Mouse (Mus musculus) G1E (cell line): ENCODE results near the gene Pkp4. TPM values are rescaled to one million over a fixed set of nuclear protein-coding genes. Genes with fewer than 3 reads are reported as not detected.

Experiments used
- ATAC-seq: 2 replicates; pipeline ENCODE4 v1.8.0; 2016; ENCODE audit warnings: mild to moderate bottlenecking; ENCODE audit not compliant: insufficient number of reproducible peaks, poor library complexity, low FRiP score, severe bottlenecking; ENCODE audit errors: extremely low read depth
- DNase-seq: peaks from one replicate; pipeline ENCODE4 v3.0.0; 2012; ENCODE audit warnings: low spot score
- H3K27me3 ChIP-seq: 2 replicates; pipeline ENCODE4 v1.6.1; 2012; ENCODE audit warnings: mild to moderate bottlenecking, low read length, inconsistent platforms; ENCODE audit not compliant: insufficient read depth
- H3K36me3 ChIP-seq: replicated peaks from 2 replicates; pipeline ENCODE3; 2012; ENCODE audit warnings: mild to moderate bottlenecking, inconsistent platforms
- H3K4me1 ChIP-seq: 2 replicates; pipeline ENCODE4 v1.6.1; 2012; ENCODE audit warnings: low read depth, low read length, inconsistent platforms, mixed read lengths; ENCODE audit not compliant: insufficient read depth
- H3K4me3 ChIP-seq: 2 replicates; pipeline ENCODE4 v1.5.1; 2012; ENCODE audit warnings: low read depth, mild to moderate bottlenecking, inconsistent platforms, low read length, moderate library complexity, mixed read lengths
- H3K9me3 ChIP-seq: replicated peaks from 2 replicates; pipeline ENCODE4 v1.6.1; 2012; ENCODE audit warnings: inconsistent platforms
- CTCF ChIP-seq: IDR thresholded peaks from 2 replicates; pipeline ENCODE4 v1.5.1; 2012; ENCODE audit warnings: low read depth, low read length, inconsistent platforms, mixed read lengths
- GATA1 ChIP-seq: IDR thresholded peaks from 2 replicates; pipeline ENCODE4 v1.6.1; 2012; ENCODE audit warnings: borderline replicate concordance, low read length, inconsistent platforms, mixed read lengths
- GATA2 ChIP-seq: IDR thresholded peaks from 2 replicates; pipeline ENCODE4 v1.6.1; 2012; ENCODE audit warnings: low read depth, low read length, inconsistent platforms, borderline replicate concordance
- POLR2AphosphoS5 ChIP-seq: IDR thresholded peaks from 2 replicates; pipeline ENCODE4 v1.6.1; 2012; ENCODE audit warnings: low read depth, low read length, inconsistent platforms; ENCODE audit not compliant: insufficient replicate concordance
- TAL1 ChIP-seq: conservative IDR thresholded peaks from 2 replicates; pipeline ENCODE4 v1.6.1; 2012; ENCODE audit warnings: low read depth, low read length, inconsistent platforms, mixed read lengths
- polyA plus RNA-seq: library from polyadenylated mRNA; stranded (reverse); fragments of >175 nt; gene quantifications from 2 replicates; pipeline ENCODE4 v1.2.3, GENCODE M21; 2012
- total RNA-seq, 2 experiments: library from RNA; stranded (forward) in 1 of 2; stranded (reverse) in 1 of 2; fragments of 200-1000 nt in 1 of 2; fragments of >200 nt in 1 of 2; fragmentation: Nextera tagmentation in 1 of 2; gene quantifications; 2 replicates each; pipeline ENCODE4 v1.2.3; 2014 to 2017

Gene Pkp4
- total and polyA plus RNA-seq, 3 experiments: 29.1 to 61.0 (median 58.7) TPM

- DNase-seq (no peak), ATAC-seq (no peak)
- peaks cover 31% of the 10 kb centered on the region for H3K36me3 ChIP-seq
- no peaks in the 10 kb centered on the region for H3K9me3 ChIP-seq
- H3K4me1 ChIP-seq: peaks cover 68% of the 10 kb centered on the region
- H3K27me3 ChIP-seq: no peaks in the 10 kb centered on the region
- H3K4me3 ChIP-seq: no peak overlapping the region
- TF ChIP-seq TAL1 (no peak), CTCF (no peak), GATA1 (no peak), POLR2AphosphoS5 (no peak), GATA2 (no peak)
These were observed 9.0 kb downstream of the Pkp4 start for GRCm38 (mm10) chr2:59169572-59170207.

DNA sequence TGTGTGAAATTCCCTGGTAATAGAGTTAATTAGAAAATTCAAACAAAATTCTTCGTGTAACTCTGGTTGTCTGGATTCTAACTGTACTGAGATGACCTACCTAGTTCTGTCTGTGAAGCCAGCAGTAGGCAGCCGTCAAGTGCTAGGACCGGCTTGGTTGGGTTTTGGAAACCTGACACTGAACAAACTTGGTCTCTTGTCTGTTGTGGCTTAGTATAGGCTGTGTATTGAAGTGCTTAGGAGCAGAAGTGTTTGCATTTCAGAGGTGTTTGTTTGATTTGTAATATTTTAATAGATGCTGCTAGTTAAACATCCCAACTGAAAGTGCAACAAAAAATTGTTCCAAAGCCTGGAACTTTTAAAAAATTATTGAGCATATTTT lies 9.5 kb downstream of the Pkp4 start:
- TF ChIP-seq GATA2 (no peak), GATA1 (no peak), TAL1 (no peak), CTCF (no peak), POLR2AphosphoS5 (no peak)
- no peak overlapping the region for H3K4me3 ChIP-seq
- peaks cover 66% of the 10 kb centered on the region for H3K4me1 ChIP-seq
- ATAC-seq (no peak), DNase-seq (no peak)
- H3K27me3 ChIP-seq: no peaks in the 10 kb centered on the region
- peaks cover 28% of the 10 kb centered on the region for H3K36me3 ChIP-seq
- H3K9me3 ChIP-seq: no peaks in the 10 kb centered on the region

DNA sequence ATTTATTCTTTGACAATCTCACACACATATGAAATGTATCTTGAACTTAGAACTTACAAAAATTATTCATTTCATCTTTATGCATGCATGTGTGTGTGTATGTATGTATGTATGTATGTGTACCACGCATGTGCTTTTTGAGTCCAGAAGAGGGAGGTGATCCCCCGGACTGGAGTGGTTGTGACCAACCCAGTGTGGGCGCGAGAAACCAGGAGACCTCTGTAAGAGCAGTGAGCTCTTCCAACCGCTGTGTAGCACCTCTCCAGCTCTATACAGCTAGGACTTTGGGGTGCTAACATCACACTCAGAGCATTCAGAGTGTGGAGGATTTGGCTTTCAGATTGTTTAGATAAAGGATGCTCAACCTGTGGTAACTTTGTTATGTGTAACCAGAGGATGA lies 9.9 kb downstream of the Pkp4 start:
- no peaks in the 10 kb centered on the region for H3K9me3 ChIP-seq
- DNase-seq: no peak
- H3K4me1 ChIP-seq: peaks cover 65% of the 10 kb centered on the region
- TF ChIP-seq POLR2AphosphoS5 (no peak), TAL1 (no peak), GATA1 (no peak)
- no peak overlapping the region for H3K4me3 ChIP-seq
- ATAC-seq: no peak
- H3K36me3 ChIP-seq: peaks cover 27% of the 10 kb centered on the region
- no peaks in the 10 kb centered on the region for H3K27me3 ChIP-seq

DNA sequence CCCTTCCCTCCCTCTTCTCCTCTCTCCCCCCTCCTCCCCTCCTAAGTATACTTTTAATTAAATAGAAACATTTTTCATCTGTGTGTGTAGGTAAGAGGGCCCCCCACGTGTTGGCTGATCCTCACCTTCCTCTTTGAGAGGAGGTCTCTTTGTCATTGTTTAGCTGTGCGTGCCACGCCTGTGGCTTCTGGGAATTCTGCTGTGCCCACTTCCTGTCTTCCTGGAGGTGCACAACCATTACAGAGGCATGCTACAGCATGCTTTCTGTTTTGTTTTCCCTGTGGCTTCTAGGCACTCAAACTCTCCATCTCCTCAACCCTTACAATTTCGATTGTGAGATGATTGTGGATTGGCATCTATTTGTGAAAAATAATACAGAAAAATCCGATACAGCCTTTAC lies 10.9 kb downstream of the Pkp4 start:
- H3K36me3 ChIP-seq: peaks cover 31% of the 10 kb centered on the region
- ATAC-seq: peak; percentile 66
- H3K4me1 ChIP-seq: peaks cover 65% of the 10 kb centered on the region
- TF ChIP-seq POLR2AphosphoS5: no peak
- no peak for TF ChIP-seq GATA1
- no peak for TF ChIP-seq CTCF
- no peak for TF ChIP-seq GATA2
- no peak for TF ChIP-seq TAL1
- no peaks in the 10 kb centered on the region for H3K9me3 ChIP-seq
- DNase-seq: peak; percentile 20
- peak overlapping the region; percentile 51; the same call in 1 of the 2 replicates for H3K4me3 ChIP-seq
- H3K27me3 ChIP-seq: no peaks in the 10 kb centered on the region

DNA sequence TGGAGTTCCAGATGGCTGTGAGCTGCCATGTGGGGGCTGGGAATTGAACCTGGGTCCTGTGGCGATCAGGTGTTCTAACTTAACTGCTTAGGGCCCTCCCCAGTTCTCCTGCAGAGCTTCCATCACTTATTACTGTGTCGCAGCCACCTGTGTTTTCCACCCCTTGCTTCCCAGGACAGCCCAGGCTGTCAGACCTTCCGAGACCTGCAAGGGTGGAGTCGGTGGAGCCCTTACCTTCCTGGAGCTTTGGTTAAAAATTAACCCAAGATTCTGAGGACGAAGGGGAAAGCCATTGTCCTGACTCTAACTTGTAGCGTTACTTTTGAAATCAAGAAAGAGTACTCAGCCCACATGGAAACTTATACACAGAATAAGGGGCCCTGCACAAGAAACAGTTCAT lies 15.3 kb downstream of the Pkp4 start:
- DNase-seq: no peak

DNA sequence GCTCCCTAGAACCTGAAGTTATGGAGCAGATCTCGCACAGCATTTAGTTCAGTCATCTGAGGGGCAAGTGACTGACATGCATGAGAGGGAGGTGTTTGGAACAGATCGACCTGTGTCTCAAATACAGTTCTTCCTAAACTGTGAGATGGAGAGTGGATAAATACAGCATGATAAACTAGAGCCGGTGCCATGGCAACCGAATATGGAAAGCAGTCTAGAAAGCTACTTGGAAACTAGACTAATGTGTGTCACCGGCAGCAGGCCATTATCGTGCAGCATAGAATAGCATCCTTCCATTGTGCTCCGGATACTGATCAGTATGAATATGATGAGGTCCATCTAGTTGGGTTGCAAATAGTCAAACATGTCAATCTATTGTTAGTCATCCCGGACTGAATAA lies 17.5 kb downstream of the Pkp4 start:
- DNase-seq (no peak), ATAC-seq (no peak)
- Histone ChIP-seq H3K9me3 (no peaks in the 10 kb centered on the region), H3K4me1 (peaks cover 55% of the 10 kb centered on the region), H3K36me3 (peaks cover 46% of the 10 kb centered on the region), H3K27me3 (no peaks in the 10 kb centered on the region), H3K4me3 (no peak overlapping the region)
- TF ChIP-seq GATA2 (no peak), TAL1 (no peak), CTCF (no peak), POLR2AphosphoS5 (no peak), GATA1 (no peak)

More for the DNA sequence above, 15.3 kb downstream of the Pkp4 start:
- no peaks in the 10 kb centered on the region for H3K9me3 ChIP-seq
- TF ChIP-seq POLR2AphosphoS5 (no peak), GATA2 (no peak), TAL1 (no peak), GATA1 (no peak), CTCF (no peak)
- peaks cover 65% of the 10 kb centered on the region for H3K4me1 ChIP-seq
- no peak overlapping the region for H3K4me3 ChIP-seq
- peaks cover 38% of the 10 kb centered on the region for H3K36me3 ChIP-seq
- no peaks in the 10 kb centered on the region for H3K27me3 ChIP-seq
- ATAC-seq: no peak
